Mouse (Mus musculus) MEL (cell line): ENCODE data around the gene Htra2. TPM values are rescaled to one million over a fixed set of nuclear protein-coding genes. Genes with fewer than 3 reads are reported as not detected.
A peak's percentile ranks its signal among the peaks of the same experiment; 100 is the strongest.

Source experiments
- DNase-seq: peaks from one replicate; pipeline ENCODE4 v3.0.0; 2011; ENCODE audit warnings: low read depth, low spot score
- H3K27ac ChIP-seq: 2 replicates; pipeline ENCODE4 v1.5.1; 2012; ENCODE audit warnings: low read depth, mild to moderate bottlenecking, control low read depth, low read length, moderate library complexity; ENCODE audit not compliant: control insufficient read depth
- H3K27me3 ChIP-seq, 2 experiments: fragments of 150-350 bp in 1 of 2; sonication (generic) in 1 of 2; 2 replicates each; pipeline ENCODE4 v1.6.1; 2012; ENCODE audit warnings: low read length in 2 of 2, mild to moderate bottlenecking in 2 of 2, improper control_type of control experiment in 1 of 2, moderate library complexity in 1 of 2; ENCODE audit not compliant: insufficient read depth in 2 of 2, control insufficient read depth in 1 of 2
- H3K36me3 ChIP-seq, 2 experiments: 2 replicates each; pipeline ENCODE4 v1.6.1; 2012 to 2014; ENCODE audit warnings: low read length in 2 of 2, improper control_type of control experiment in 1 of 2, inconsistent platforms in 1 of 2, mild to moderate bottlenecking in 1 of 2; ENCODE audit not compliant: insufficient read depth in 2 of 2, control insufficient read depth in 1 of 2
- H3K4me1 ChIP-seq, 2 experiments: fragments of 150-350 bp in 1 of 2; sonication (generic) in 1 of 2; 2 replicates each; pipeline ENCODE4 v1.6.1; 2012; ENCODE audit warnings: low read length in 2 of 2, improper control_type of control experiment in 1 of 2, mild to moderate bottlenecking in 1 of 2; ENCODE audit not compliant: insufficient read depth in 2 of 2, control insufficient read depth in 1 of 2
- H3K4me3 ChIP-seq, 2 experiments: fragments of 150-350 bp in 1 of 2; sonication (generic) in 1 of 2; 2 replicates each; pipeline ENCODE4 v1.5.1; 2012; ENCODE audit warnings: low read depth in 2 of 2, low read length in 2 of 2, mild to moderate bottlenecking in 2 of 2, moderate library complexity in 2 of 2, control low read depth in 1 of 2, improper control_type of control experiment in 1 of 2; ENCODE audit not compliant: control insufficient read depth in 1 of 2, insufficient read depth in 1 of 2
- H3K79me2 ChIP-seq: 2 replicates; pipeline ENCODE4 v1.6.1; 2012; ENCODE audit warnings: mild to moderate bottlenecking, low read length, moderate library complexity; ENCODE audit not compliant: control insufficient read depth, poor library complexity, insufficient read depth
- H3K9ac ChIP-seq: 2 replicates; pipeline ENCODE4 v1.6.1; 2012; ENCODE audit warnings: low read depth, mild to moderate bottlenecking, control low read depth, low read length, moderate library complexity; ENCODE audit not compliant: control insufficient read depth, poor library complexity, severe bottlenecking
- H3K9me3 ChIP-seq: fragments of 150-350 bp; sonication (generic); replicated peaks from 2 replicates; pipeline ENCODE4 v1.6.1; 2012; ENCODE audit warnings: mild to moderate bottlenecking, low read length, improper control_type of control experiment, moderate library complexity; ENCODE audit not compliant: insufficient read depth
- BHLHE40 ChIP-seq: IDR thresholded peaks from 2 replicates; pipeline ENCODE4 v1.6.1; 2012; ENCODE audit warnings: low read depth, mild to moderate bottlenecking, inconsistent platforms, low read length, improper control_type of control experiment, borderline replicate concordance
- CHD2 ChIP-seq: IDR thresholded peaks from 2 replicates; pipeline ENCODE4 v1.6.1; 2011; ENCODE audit warnings: low read length, improper control_type of control experiment
- E2F4 ChIP-seq: IDR thresholded peaks from 2 replicates; pipeline ENCODE4 v1.6.1; 2011; ENCODE audit warnings: low read depth, low read length, improper control_type of control experiment, borderline replicate concordance
- ETS1 ChIP-seq: IDR thresholded peaks from 2 replicates; pipeline ENCODE4 v1.6.1; 2012; ENCODE audit warnings: low read depth, mild to moderate bottlenecking, inconsistent platforms, low read length, improper control_type of control experiment, moderate library complexity
- GABPA ChIP-seq: IDR thresholded peaks from 2 replicates; pipeline ENCODE4 v1.6.1; 2012; ENCODE audit warnings: low read depth, mild to moderate bottlenecking, inconsistent platforms, low read length, improper control_type of control experiment, moderate library complexity
- JUND ChIP-seq: IDR thresholded peaks from 2 replicates; pipeline ENCODE4 v1.6.1; 2011; ENCODE audit warnings: low read depth, mild to moderate bottlenecking, improper control_type of control experiment, low read length
- KAT2A ChIP-seq: conservative IDR thresholded peaks from 2 replicates; pipeline ENCODE4 v1.6.1; 2012; ENCODE audit warnings: low read depth, low read length, improper control_type of control experiment, inconsistent platforms
- MAFK ChIP-seq: IDR thresholded peaks from 2 replicates; pipeline ENCODE4 v1.6.1; 2011; ENCODE audit warnings: low read depth, mild to moderate bottlenecking, low read length, improper control_type of control experiment, borderline replicate concordance
- MAX ChIP-seq: IDR thresholded peaks from 2 replicates; pipeline ENCODE4 v1.6.1; 2011; ENCODE audit warnings: low read length, improper control_type of control experiment
- MAZ ChIP-seq: IDR thresholded peaks from 2 replicates; pipeline ENCODE4 v1.6.1; 2012; ENCODE audit warnings: low read depth, mild to moderate bottlenecking, inconsistent platforms, low read length, improper control_type of control experiment
- MXI1 ChIP-seq: IDR thresholded peaks from 2 replicates; pipeline ENCODE4 v1.6.1; 2011; ENCODE audit warnings: mild to moderate bottlenecking, low read depth, low read length, improper control_type of control experiment
- MYB ChIP-seq: IDR thresholded peaks from 2 replicates; pipeline ENCODE4 v1.6.1; 2011; ENCODE audit warnings: mild to moderate bottlenecking, low read depth, low read length, improper control_type of control experiment
- NRF1 ChIP-seq: IDR thresholded peaks from 2 replicates; pipeline ENCODE4 v1.6.1; 2014; ENCODE audit warnings: low read depth, mild to moderate bottlenecking, inconsistent platforms, low read length, improper control_type of control experiment, moderate library complexity; ENCODE audit not compliant: poor library complexity, insufficient read depth, severe bottlenecking
- POLR2A ChIP-seq, 2 experiments: IDR thresholded peaks; 2 replicates each; pipeline ENCODE4 v1.6.1; 2011 to 2012; ENCODE audit warnings: low read length in 2 of 2, mild to moderate bottlenecking in 2 of 2, control low read depth in 1 of 2, improper control_type of control experiment in 1 of 2, low read depth in 1 of 2, moderate library complexity in 1 of 2; ENCODE audit not compliant: control insufficient read depth in 1 of 2, insufficient read depth in 1 of 2, poor library complexity in 1 of 2
- POLR2AphosphoS2 ChIP-seq: IDR thresholded peaks from 2 replicates; pipeline ENCODE4 v1.6.1; 2011; ENCODE audit warnings: low read length, improper control_type of control experiment
- POLR2AphosphoS5 ChIP-seq: IDR thresholded peaks from 2 replicates; pipeline ENCODE4 v1.6.1; 2012; ENCODE audit warnings: low read depth, borderline replicate concordance, mild to moderate bottlenecking, inconsistent platforms, low read length, moderate library complexity, mixed read lengths
- RAD21 ChIP-seq: IDR thresholded peaks from 2 replicates; pipeline ENCODE4 v1.6.1; 2011; ENCODE audit warnings: mild to moderate bottlenecking, low read depth, low read length, improper control_type of control experiment
- RCOR1 ChIP-seq: IDR thresholded peaks from 2 replicates; pipeline ENCODE4 v1.6.1; 2012; ENCODE audit warnings: low read depth, mild to moderate bottlenecking, inconsistent platforms, low read length, improper control_type of control experiment
- SIN3A ChIP-seq: IDR thresholded peaks from 2 replicates; pipeline ENCODE4 v1.6.1; 2012; ENCODE audit warnings: low read length, improper control_type of control experiment, inconsistent platforms
- SMC3 ChIP-seq: IDR thresholded peaks from 2 replicates; pipeline ENCODE4 v1.6.1; 2011; ENCODE audit warnings: low read depth, low read length, improper control_type of control experiment
- TBP ChIP-seq: IDR thresholded peaks from 2 replicates; pipeline ENCODE4 v1.8.0; 2011; ENCODE audit warnings: low read depth, low read length, improper control_type of control experiment
- TCF12 ChIP-seq: IDR thresholded peaks from 2 replicates; pipeline ENCODE4 v1.6.1; 2014; ENCODE audit warnings: low read depth, mild to moderate bottlenecking, inconsistent platforms, low read length, improper control_type of control experiment, moderate library complexity
- UBTF ChIP-seq: IDR thresholded peaks from 2 replicates; pipeline ENCODE4 v1.6.1; 2012; ENCODE audit warnings: low read depth, mild to moderate bottlenecking, inconsistent platforms, low read length, improper control_type of control experiment, moderate library complexity, borderline replicate concordance; ENCODE audit not compliant: insufficient read depth
- USF1 ChIP-seq: IDR thresholded peaks from 2 replicates; pipeline ENCODE4 v1.6.1; 2014; ENCODE audit warnings: low read depth, mild to moderate bottlenecking, inconsistent platforms, low read length, improper control_type of control experiment, moderate library complexity
- USF2 ChIP-seq, 2 experiments: IDR thresholded peaks; 2 replicates each; pipeline ENCODE4 v1.6.1; 2011 to 2012; ENCODE audit warnings: improper control_type of control experiment in 2 of 2, low read length in 2 of 2, borderline replicate concordance in 1 of 2, inconsistent platforms in 1 of 2, low read depth in 1 of 2, mild to moderate bottlenecking in 1 of 2; ENCODE audit not compliant: insufficient read depth in 1 of 2
- ZC3H11A ChIP-seq: IDR thresholded peaks from 2 replicates; pipeline ENCODE4 v1.6.1; 2012; ENCODE audit warnings: low read depth, mild to moderate bottlenecking, inconsistent platforms, low read length, improper control_type of control experiment
- ZKSCAN1 ChIP-seq: IDR thresholded peaks from 2 replicates; pipeline ENCODE4 v1.6.1; 2012; ENCODE audit warnings: low read depth, mild to moderate bottlenecking, inconsistent platforms, low read length, improper control_type of control experiment, moderate library complexity
- ZMIZ1 ChIP-seq: IDR thresholded peaks from 2 replicates; pipeline ENCODE4 v1.6.1; 2012; ENCODE audit warnings: low read depth, mild to moderate bottlenecking, inconsistent platforms, low read length, improper control_type of control experiment, moderate library complexity
- polyA plus RNA-seq, 2 experiments: library from polyadenylated mRNA; stranded (reverse) in 1 of 2; unstranded in 1 of 2; fragments of >175 nt in 1 of 2; fragments of >200 nt in 1 of 2; gene quantifications; 2 replicates each; pipeline versions ENCODE4 v1.2.1 to v1.2.4; 2012; ENCODE audit warnings: low replicate concordance in 2 of 2, low read depth in 1 of 2; ENCODE audit not compliant: insufficient read length in 2 of 2, insufficient read depth in 1 of 2, missing spikeins in 1 of 2
- total RNA-seq: library from RNA; depleted of rRNA; stranded (reverse); fragments of 300-350 nt; gene quantifications from 2 replicates; pipeline ENCODE4 v1.2.3, GENCODE M21; 2012

The Htra2 gene
- total and polyA plus RNA-seq, 3 experiments, result 107 to 133 TPM; not detected in 1

DNA sequence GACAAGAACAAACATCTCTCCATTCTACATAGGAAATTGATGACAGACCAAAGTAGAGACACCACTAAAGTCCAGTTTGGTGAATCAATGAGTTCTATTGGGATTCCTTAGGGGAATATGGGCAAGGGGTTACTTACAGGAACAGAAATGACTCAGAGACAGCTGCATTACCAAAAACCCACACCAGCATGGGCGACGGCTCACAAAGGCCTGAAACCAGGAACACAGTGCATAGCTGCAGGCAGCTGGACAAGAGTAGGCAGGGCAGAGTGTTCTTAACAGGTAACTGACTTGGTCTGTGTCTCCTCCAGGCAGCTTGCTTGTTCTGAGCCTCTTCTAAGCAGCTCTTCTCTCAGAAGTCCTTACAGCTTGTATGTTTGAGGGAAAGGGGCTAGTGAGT is 39.3 kb downstream of the Htra2 start:
- Histone ChIP-seq H3K79me2 (peaks cover under 1% of the 10 kb centered on the region), H3K4me1 (peaks cover 38 to 45% of the 10 kb centered on the region in 2 experiments), H3K27ac (peak overlapping the region; percentile 46), H3K9me3 (no peaks in the 10 kb centered on the region), H3K27me3 (no peaks in the 10 kb centered on the region), H3K36me3 (peaks cover 0 to 49% of the 10 kb centered on the region in 2 experiments; a peak in 2 of 4 replicates), H3K9ac (no peak overlapping the region; the same call in 1 of the 2 replicates), H3K4me3 (no peak overlapping the region; a peak in 1 of 4 replicates)
- no peak for DNase-seq
- TF ChIP-seq MAZ (no peak), RAD21 (no peak), POLR2AphosphoS5 (no peak), RCOR1 (no peak), BHLHE40 (no peak), SMC3 (no peak), MXI1 (no peak), TBP (no peak), ETS1 (no peak), MYB (no peak), ZMIZ1 (no peak)

GRCm38 (mm10) chr6:83014482-83015466 is 40.3 kb downstream of the Htra2 start:
- Histone ChIP-seq H3K4me3 (peak overlapping the region; percentile 33 to 54), H3K9me3 (no peaks in the 10 kb centered on the region), H3K9ac (peak overlapping the region; percentile 73), H3K79me2 (peaks cover 3% of the 10 kb centered on the region), H3K27me3 (no peaks in the 10 kb centered on the region), H3K4me1 (peaks cover 36 to 46% of the 10 kb centered on the region in 2 experiments), H3K36me3 (peaks cover 0 to 44% of the 10 kb centered on the region in 2 experiments; a peak in 2 of 4 replicates), H3K27ac (peak overlapping the region; percentile 99)
- DNase-seq, result peak; percentile 88
- TF ChIP-seq MAFK (peak; percentile 59; the same call in 1 of the 2 replicates), KAT2A (no peak; the same call in 1 of the 2 replicates), USF2 (IDR thresholded peaks at IDR 0.05; ENCODE audit: borderline replicate concordance in 1 of 2, insufficient read depth in 1 of 2, low read depth in 1 of 2, low read length in 2 of 2) (no peak), MAX (no peak; the same call in 1 of the 2 replicates), RAD21 (no peak), RCOR1 (no peak), TBP (peak; percentile 76), MYB (peak; percentile 81), E2F4 (0 out of 2 replicates have a peak, but pooled peaks have one; percentile 2), CHD2 (no peak), POLR2A (IDR thresholded peaks at IDR 0.05; ENCODE audit: control insufficient read depth in 1 of 2, insufficient read depth in 1 of 2, low read depth in 1 of 2, low read length in 2 of 2, poor library complexity in 1 of 2) (peak in 1 of 2 experiments; percentile 60; a peak in 2 of 4 replicates), JUND (peak; percentile 71; the same call in 1 of the 2 replicates), UBTF (no peak), NRF1 (peak; percentile 17; the same call in 1 of the 2 replicates), USF1 (no peak; the same call in 1 of the 2 replicates), POLR2AphosphoS2 (no peak), TCF12 (peak; percentile 78), MXI1 (peak; percentile 41), GABPA (peak; percentile 88), SIN3A (peak; percentile 73), ZC3H11A (no peak), ZKSCAN1 (no peak)
